In genomic region chr2:57223288-57224026, GRCm38 (mm10) we compare ENCODE assay signal across 17 mouse cellular contexts. TPM values are rescaled to one million over a fixed set of nuclear protein-coding genes. Genes with fewer than 3 reads are reported as not detected.
A peak's percentile ranks its signal among the peaks of the same experiment; 100 is the strongest.
DNase-seq lines count a peak whose midpoint lies in the region; ATAC-seq and TF ChIP-seq lines count a peak whose summit lies in the region.
"Had no signal": no experiment of that assay in that cellular context is flagged by ENCODE, and none has a peak within 500 bp of the region (broad histone marks: within the 10 kb centered on the region; RNA-seq: fewer than 3 reads in every experiment).

No protein-coding gene starts in this region.

- H3K4me1 ChIP-seq in liver, adult 2 months (ENCODE audit: control insufficient read depth, insufficient read depth, low read length) = peaks cover 15% of the 10 kb centered on the region; the same call in 1 of the 2 replicates
- H3K4me1 ChIP-seq in liver, embryonic 11.5 days (replicated peaks; ENCODE audit: control insufficient read depth, insufficient read depth, low read length) = peaks cover 5% of the 10 kb centered on the region
- H3K4me1 ChIP-seq in stomach, embryonic 16.5 days (ENCODE audit: control insufficient read depth, insufficient read depth, low read length) = no peaks in the 10 kb centered on the region
- no peaks in the 10 kb centered on the region for H3K4me1 ChIP-seq in lung, postnatal 0 days (ENCODE audit: insufficient read depth, low read depth, low read length)

- H3K36me3 ChIP-seq in liver, adult 2 months (ENCODE audit: control insufficient read depth, insufficient read depth, low read length) = no peaks in the 10 kb centered on the region
- no peaks in the 10 kb centered on the region for H3K36me3 ChIP-seq in liver, embryonic 11.5 days (ENCODE audit: control insufficient read depth, insufficient read depth, low read length)
- no peaks in the 10 kb centered on the region for H3K36me3 ChIP-seq in stomach, embryonic 16.5 days (ENCODE audit: control insufficient read depth, insufficient read depth, low read length)
- H3K36me3 ChIP-seq in lung, postnatal 0 days (ENCODE audit: insufficient read depth, low read length) = no peaks in the 10 kb centered on the region

- no peaks in the 10 kb centered on the region for H3K27me3 ChIP-seq in liver, adult 2 months (ENCODE audit: control insufficient read depth, insufficient read depth, low read length)
- no peaks in the 10 kb centered on the region for H3K27me3 ChIP-seq in liver, embryonic 11.5 days (replicated peaks; ENCODE audit: control insufficient read depth, insufficient read depth, low read length)
- H3K27me3 ChIP-seq in stomach, embryonic 16.5 days (ENCODE audit: control insufficient read depth, insufficient read depth, low read length) = no peaks in the 10 kb centered on the region
- H3K27me3 ChIP-seq in lung, postnatal 0 days (replicated peaks; ENCODE audit: insufficient read depth, low read length) = no peaks in the 10 kb centered on the region
- H3K27me3 ChIP-seq: megakaryocyte, embryonic 14.5 days had no signal

- H3K4me2 ChIP-seq in liver, embryonic 11.5 days = peak overlapping the region; percentile 29; the same call in 1 of the 2 replicates
- H3K4me2 ChIP-seq in stomach, embryonic 16.5 days (ENCODE audit: low read depth, low read length) = no peak overlapping the region
- H3K4me2 ChIP-seq in lung, postnatal 0 days (replicated peaks; ENCODE audit: low read depth, low read length) = no peak overlapping the region
- H3K4me2 ChIP-seq: hindbrain, embryonic 14.5 days had no signal

- H3K79me2 ChIP-seq in liver, adult 2 months (ENCODE audit: control insufficient read depth, insufficient read depth, low read length) = no peaks in the 10 kb centered on the region

- TF ChIP-seq POLR2A in liver, adult 2 months (IDR thresholded peaks at IDR 0.05; ENCODE audit: extremely low read depth, insufficient read depth, low read length) = no peak

- peak; percentile 24 for DNase-seq in liver, adult 2 months (ENCODE audit: extremely low read depth, low read depth, low spot score)
- DNase-seq in liver = no peak
- peak; percentile 26 for DNase-seq in fat pad, adult 2 months (ENCODE audit: extremely low read depth, low read depth, low spot score)
- DNase-seq in liver, embryonic 11.5 days (ENCODE audit: low spot score) = no peak
- no peak for DNase-seq in lung, postnatal 0 days (ENCODE audit: low spot score)
- DNase-seq in frontal cortex, postnatal 14 days (ENCODE audit: low spot score in 2 of 2) = no peak
- DNase-seq: adrenal gland, adult 8-10 months; cerebellum, adult 9-10 months; embryo, embryonic 11 days; gastrocnemius, adult 2 months; heart, adult 2 months; heart, postnatal 10 days had no signal

- WGBS in liver, adult 2 months = 49% methylated on average over 3 of the region's 3 CpGs
- whole genome bisulfite sequencing in liver, embryonic 11.5 days = 34% methylated on average over 3 of the region's 3 CpGs
- WGBS in stomach, embryonic 16.5 days = 71% methylated on average over 3 of the region's 3 CpGs
- 65% methylated on average over 3 of the region's 3 CpGs for WGBS in lung, postnatal 0 days

- H3K9me3 ChIP-seq in liver, embryonic 11.5 days (ENCODE audit: control insufficient read depth, low read length) = no peaks in the 10 kb centered on the region
- no peaks in the 10 kb centered on the region for H3K9me3 ChIP-seq in stomach, embryonic 16.5 days (replicated peaks; ENCODE audit: control insufficient read depth, low read length)
- no peaks in the 10 kb centered on the region for H3K9me3 ChIP-seq in lung, postnatal 0 days (ENCODE audit: low read length)
- H3K9me3 ChIP-seq: megakaryocyte, embryonic 14.5 days had no signal

- peak; percentile 76 for ATAC-seq in liver, embryonic 11.5 days (replicated peaks; ENCODE audit: low FRiP score)
- ATAC-seq in stomach, embryonic 16.5 days (ENCODE audit: insufficient read depth, low FRiP score) = peak; percentile 64
- ATAC-seq in lung, postnatal 0 days = no peak

- H3K27ac ChIP-seq in liver, adult 2 months (replicated peaks; ENCODE audit: insufficient read depth, low read depth, low read length) = no peak overlapping the region
- H3K27ac ChIP-seq in liver, embryonic 11.5 days (ENCODE audit: low read depth, low read length) = no peak overlapping the region
- H3K27ac ChIP-seq in stomach, embryonic 16.5 days (ENCODE audit: low read length) = peak overlapping the region; percentile 34
- H3K27ac ChIP-seq in lung, postnatal 0 days (ENCODE audit: low read length) = no peak overlapping the region
- H3K27ac ChIP-seq: gastrocnemius, adult 2 months; heart, adult 2 months; hindbrain, embryonic 14.5 days; kidney, postnatal 0 days had no signal

- TF ChIP-seq CTCF in liver, adult 2 months (IDR thresholded peaks at IDR 0.05; ENCODE audit: low read depth, low read length) = no peak
- no peak for TF ChIP-seq CTCF in lung, postnatal 0 days (IDR thresholded peaks at IDR 0.05)

- no peak for TF ChIP-seq EP300 in lung, postnatal 0 days (IDR thresholded peaks at IDR 0.05)

- no peak overlapping the region for H3K9ac ChIP-seq in liver, adult 2 months (ENCODE audit: low read depth, low read length)
- no peak overlapping the region for H3K9ac ChIP-seq in liver, embryonic 11.5 days (ENCODE audit: low read depth, low read length)
- no peak overlapping the region for H3K9ac ChIP-seq in stomach, embryonic 16.5 days (ENCODE audit: low read length)
- no peak overlapping the region for H3K9ac ChIP-seq in lung, postnatal 0 days (replicated peaks; ENCODE audit: low read depth)
- H3K9ac ChIP-seq: hindbrain, embryonic 14.5 days had no signal

- H3K4me3 ChIP-seq in liver, adult 2 months (ENCODE audit: insufficient read depth, low read depth, low read length) = no peak overlapping the region
- no peak overlapping the region for H3K4me3 ChIP-seq in liver, embryonic 11.5 days (ENCODE audit: low read depth, low read length)
- H3K4me3 ChIP-seq in stomach, embryonic 16.5 days (replicated peaks; ENCODE audit: low read length) = no peak overlapping the region
- no peak overlapping the region for H3K4me3 ChIP-seq in lung, postnatal 0 days (ENCODE audit: low read depth, low read length)
- H3K4me3 ChIP-seq: gastrocnemius, adult 2 months; heart, adult 2 months; megakaryocyte, embryonic 14.5 days; myocyte had no signal

RNA-seq across cellular contexts. Expression of gene Gpd2, which starts 14.0 kb away (rescaled TPM):
- total RNA-seq in liver, adult 2 months (2014; rRNA removed) = 8.4 and 12.3 TPM in 2 replicates
- polyA plus RNA-seq in liver, adult 2 months (2012; rRNA removed) = 4.4 and 7.1 TPM in 2 replicates
- 19.7 and 21.7 TPM in 2 replicates for polyA plus RNA-seq in liver, embryonic 11.5 days (2014; fragmentation: Nextera tagmentation; extraction: Ambion mirVana)
- 36.5 and 46.2 TPM in 2 replicates for polyA plus RNA-seq in stomach, embryonic 16.5 days (2015; fragmentation: Nextera tagmentation; extraction: Ambion mirVana)
- polyA plus RNA-seq in lung, postnatal 0 days (2015; fragmentation: Nextera tagmentation; extraction: Ambion mirVana) = 12.9 and 14.4 TPM in 2 replicates

Comparison
In these comparisons a context has a peak if more than half of its experiments do, and no peak if none do; other contexts are left out.
1. DNase-seq: peak in liver, adult 2 months (single experiment) and fat pad, adult 2 months (single experiment); none in liver (single experiment), liver, embryonic 11.5 days (single experiment), lung, postnatal 0 days (single experiment) and frontal cortex, postnatal 14 days (0 of 2).